Mouse (Mus musculus) forebrain, embryonic 14.5 days (tissue): ENCODE data around the gene Olfr1034. TPM values are rescaled to one million over a fixed set of nuclear protein-coding genes. Genes with fewer than 3 reads are reported as not detected.
"Not testable (repeated sequence)": the region's sequence is repeated elsewhere in the genome, so short reads cannot be mapped to it uniquely, and the experiment has no call there.

Experiments used
- ATAC-seq: fragments of 200-750 bp; cut with Nextera tagmentation; 2 replicates; pipeline ENCODE4 v1.8.0; 2017; ENCODE audit warnings: mild to moderate bottlenecking, moderate library complexity
- DNase-seq: peaks from one replicate; pipeline ENCODE4 v3.0.0-alpha.2; 2015; ENCODE audit warnings: low spot score
- H3K27ac ChIP-seq: fragments of 300-500 bp; sonication (generic); 2 replicates; pipeline ENCODE4 v1.5.1; 2014; ENCODE audit warnings: low read depth, mild to moderate bottlenecking, control low read depth, low read length, moderate library complexity
- H3K27me3 ChIP-seq: fragments of 300-500 bp; sonication (generic); replicated peaks from 2 replicates; pipeline ENCODE4 v1.6.1; 2014; ENCODE audit warnings: low read length, control low read depth, mixed read lengths; ENCODE audit not compliant: control insufficient read depth, insufficient read depth
- H3K36me3 ChIP-seq: fragments of 300-500 bp; sonication (generic); 2 replicates; pipeline ENCODE4 v1.6.1; 2014; ENCODE audit warnings: low read length, control low read depth; ENCODE audit not compliant: control insufficient read depth, insufficient read depth
- H3K4me1 ChIP-seq: fragments of 300-500 bp; sonication (generic); 2 replicates; pipeline ENCODE4 v1.6.1; 2014; ENCODE audit warnings: antibody characterized with exemption, low read length, control low read depth; ENCODE audit not compliant: control insufficient read depth, insufficient read depth
- H3K4me2 ChIP-seq: fragments of 300-500 bp; sonication (generic); 2 replicates; pipeline ENCODE4 v1.6.1; 2014; ENCODE audit warnings: mild to moderate bottlenecking, control low read depth, low read length
- H3K4me3 ChIP-seq: fragments of 300-500 bp; sonication (generic); 2 replicates; pipeline ENCODE4 v1.5.1; 2014; ENCODE audit warnings: low read depth, low read length, control low read depth
- H3K9ac ChIP-seq: fragments of 300-500 bp; sonication (generic); 2 replicates; pipeline ENCODE4 v1.6.1; 2014; ENCODE audit warnings: mild to moderate bottlenecking, low read length, control low read depth, moderate library complexity
- H3K9me3 ChIP-seq: fragments of 300-500 bp; sonication (generic); replicated peaks from 2 replicates; pipeline ENCODE4 v1.6.1; 2016; ENCODE audit warnings: low read length, control low read depth, mixed read lengths; ENCODE audit not compliant: control insufficient read depth
- WGBS: fragments of 180-500 bp; shearing (Covaris S2); extraction: QIAGEN DNeasy Blood & Tissue Kit; methylation state at CpG from one replicate; pipeline ENCODE4 v1.1.7; 2014; 5-methylcytosine and 5-hydroxymethylcytosine counted together
- polyA plus RNA-seq: library from polyadenylated mRNA; unstranded; fragments of >200 nt; fragmentation: Nextera tagmentation; extraction: Ambion mirVana; gene quantifications from 2 replicates; pipeline ENCODE4 v1.2.1, GENCODE M21; 2014

Olfr1034 gene
- polyA plus RNA-seq = not detected in 2 replicates

DNA sequence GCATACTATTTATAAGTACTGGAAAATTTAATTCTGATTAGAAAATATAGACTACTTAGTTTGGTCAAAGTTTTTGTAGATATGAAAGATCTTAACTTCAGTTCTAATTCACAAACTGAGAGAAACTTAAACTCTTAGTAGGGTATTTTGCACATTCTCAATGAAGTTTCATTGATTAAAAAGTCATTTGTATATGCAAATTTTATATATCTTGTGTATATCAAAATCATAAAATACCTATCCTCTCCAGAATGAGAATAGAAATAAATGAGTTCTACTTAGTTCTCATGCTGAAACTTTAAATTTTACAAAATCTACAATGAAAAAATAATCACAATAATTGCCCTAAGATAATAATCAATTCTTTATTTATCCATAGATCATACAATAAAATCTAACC is at the start of gene Olfr1034:
TSS of gene Olfr1034 (plus strand) at position 301 of the 400 bp plus-strand sequence.
- H3K27me3 ChIP-seq = no peaks in the 10 kb centered on the region
- H3K9ac ChIP-seq = no peak within 1 kb of the TSS
- no peak within 1 kb of the TSS for H3K4me2 ChIP-seq
- no peak within 1 kb of the TSS for H3K4me3 ChIP-seq
- DNase-seq (no peak), ATAC-seq (no peak)
- no peak within 1 kb of the TSS for H3K27ac ChIP-seq
- H3K36me3 ChIP-seq = no peaks in the 10 kb centered on the region
- H3K4me1 ChIP-seq = no peaks in the 10 kb centered on the region
- no peaks in the 10 kb centered on the region for H3K9me3 ChIP-seq

DNA sequence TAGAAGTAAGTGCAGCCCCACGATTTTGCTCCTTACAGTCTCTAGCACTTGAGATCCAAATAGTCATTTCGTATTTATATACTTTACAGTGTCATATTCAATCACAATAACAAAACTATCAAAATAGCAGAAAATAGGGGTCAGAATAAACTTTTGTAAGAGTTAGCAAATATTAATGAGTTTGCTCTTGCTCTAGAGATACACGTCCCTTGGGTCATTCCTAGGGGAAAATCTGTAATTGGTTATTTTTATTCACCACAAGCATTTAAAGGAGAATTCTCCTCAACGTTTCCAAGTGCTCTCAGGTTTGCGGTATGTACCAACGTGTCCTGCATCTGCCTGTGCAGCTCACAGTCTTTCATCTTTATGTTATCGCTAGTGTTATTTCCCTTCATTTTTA is 40.4 kb upstream of the Olfr1034 start, which contains the start of gene Olfr1032:
TSS of gene Olfr1032 (plus strand) at position 301 of the 400 bp plus-strand sequence.
- ATAC-seq = no peak
- H3K4me1 ChIP-seq = no peaks in the 10 kb centered on the region
- H3K27me3 ChIP-seq = no peaks in the 10 kb centered on the region
- no peak within 1 kb of the TSS for H3K27ac ChIP-seq
- WGBS = 90% methylated on average over 7 of the region's 7 CpGs
- no peak within 1 kb of the TSS for H3K9ac ChIP-seq
- no peaks in the 10 kb centered on the region for H3K36me3 ChIP-seq
- DNase-seq = no peak
- H3K4me3 ChIP-seq = no peak within 1 kb of the TSS
- no peaks in the 10 kb centered on the region for H3K9me3 ChIP-seq
- no peak within 1 kb of the TSS for H3K4me2 ChIP-seq

DNA sequence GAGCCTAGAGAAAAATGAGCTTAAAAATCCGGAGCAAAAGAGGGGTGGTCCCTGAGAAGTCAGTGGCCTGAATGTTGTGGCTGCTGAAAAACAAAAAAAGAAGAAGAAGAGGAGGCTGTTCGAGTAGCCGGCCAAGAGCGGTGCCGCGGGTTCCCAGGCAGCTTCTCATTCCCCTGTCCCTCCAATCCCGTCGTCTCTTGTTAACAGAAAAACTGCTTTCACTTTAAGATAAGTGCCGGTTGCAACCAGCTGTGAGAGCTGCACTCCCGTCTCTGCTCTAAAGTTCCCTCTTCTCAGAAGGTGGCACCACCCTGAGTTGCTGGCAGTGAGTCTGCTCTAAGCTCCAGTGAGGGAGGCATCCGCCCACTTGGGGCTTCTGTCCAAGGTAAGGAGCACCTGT is 25.3 kb upstream of the Olfr1034 start, which contains the start of gene Olfr1033:
TSS of gene Olfr1033 (plus strand) at position 228 of the 400 bp plus-strand sequence.
- DNase-seq = peak; percentile 30
- WGBS = 4% methylated on average over 11 of the region's 11 CpGs

DNA sequence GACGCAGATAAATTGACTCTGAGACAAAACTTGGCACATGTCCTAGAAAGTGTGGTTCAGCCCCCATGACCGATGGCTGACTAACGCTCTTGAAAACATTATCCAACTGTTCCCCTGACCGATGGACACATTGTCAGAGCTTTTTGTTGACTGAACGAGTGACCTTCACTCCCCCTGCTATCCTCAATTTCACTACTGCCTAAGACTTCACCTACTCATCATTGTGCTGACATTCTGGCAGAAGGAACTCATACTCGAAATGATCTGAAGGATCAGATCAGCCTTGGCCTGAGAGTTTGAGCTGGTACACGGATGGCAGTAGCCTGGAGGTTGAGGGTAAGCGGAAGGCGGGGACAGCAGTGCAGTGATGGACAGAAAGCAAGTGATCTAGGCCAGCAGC is 24.1 kb upstream of the Olfr1034 start:
- not testable (repeated sequence) for H3K27ac ChIP-seq, H3K36me3 ChIP-seq, H3K9me3 ChIP-seq, H3K4me1 ChIP-seq, H3K4me2 ChIP-seq, H3K4me3 ChIP-seq, H3K9ac ChIP-seq, DNase-seq, H3K27me3 ChIP-seq, ATAC-seq
- WGBS = 80% methylated on average over 3 of the region's 9 CpGs

More for the DNA sequence above, 25.3 kb upstream of the Olfr1034 start, which contains the start of gene Olfr1033:
- not testable (repeated sequence) for ATAC-seq, H3K4me1 ChIP-seq, H3K36me3 ChIP-seq, H3K9me3 ChIP-seq, H3K27ac ChIP-seq, H3K27me3 ChIP-seq
- H3K9ac ChIP-seq = peak within 1 kb of the TSS; percentile 25; the same call in 1 of the 2 replicates
- H3K4me2 ChIP-seq = peak within 1 kb of the TSS; percentile 39
- H3K4me3 ChIP-seq = peak within 1 kb of the TSS; percentile 16; the same call in 1 of the 2 replicates

DNA sequence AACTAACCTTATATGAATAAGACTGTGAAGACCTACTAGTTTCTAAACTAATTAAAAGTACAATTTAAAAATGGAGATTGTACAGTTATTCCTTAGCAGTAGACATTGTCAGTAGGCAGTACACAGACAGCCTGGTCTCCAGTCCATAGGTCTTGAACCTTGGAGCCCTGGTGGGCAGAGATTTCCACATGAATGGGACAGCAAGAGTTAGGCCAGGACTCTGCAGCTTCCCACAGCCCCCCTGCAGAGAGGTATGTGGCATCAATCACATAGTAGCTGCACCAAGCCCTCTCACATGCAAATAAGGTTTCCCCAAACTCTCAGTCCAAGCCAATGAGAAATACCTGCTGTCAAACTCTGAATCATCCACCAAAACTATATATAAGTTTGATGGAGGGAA is 5.1 kb downstream of the Olfr1034 start:
- H3K36me3 ChIP-seq, H3K27ac ChIP-seq, H3K9me3 ChIP-seq, H3K4me1 ChIP-seq, ATAC-seq, H3K9ac ChIP-seq, DNase-seq, H3K4me3 ChIP-seq, H3K4me2 ChIP-seq, H3K27me3 ChIP-seq: not testable (repeated sequence)

DNA sequence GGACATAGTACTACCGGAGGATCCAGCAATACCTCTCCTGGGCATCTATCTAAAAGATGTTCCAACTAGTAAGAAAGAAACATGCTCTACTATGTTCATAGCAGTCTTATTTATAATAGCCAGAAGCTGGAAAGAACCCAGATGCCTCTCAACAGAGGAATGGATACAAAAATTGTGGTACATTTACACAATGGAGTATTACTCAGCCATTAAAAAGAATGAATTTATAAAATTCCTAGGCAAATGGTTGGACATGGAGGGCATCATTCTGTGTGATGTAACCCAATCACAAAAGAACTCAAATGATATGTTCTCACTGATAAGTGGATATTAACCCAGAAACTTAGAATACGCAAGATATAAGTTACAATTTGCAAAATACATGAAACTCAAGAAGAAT is 18.1 kb downstream of the Olfr1034 start:
- not testable (repeated sequence) for H3K27ac ChIP-seq, H3K27me3 ChIP-seq, H3K4me1 ChIP-seq, H3K4me3 ChIP-seq, ATAC-seq, DNase-seq, H3K4me2 ChIP-seq, H3K36me3 ChIP-seq, H3K9me3 ChIP-seq, H3K9ac ChIP-seq
- 96% methylated on average over 2 of the region's 2 CpGs for WGBS

DNA sequence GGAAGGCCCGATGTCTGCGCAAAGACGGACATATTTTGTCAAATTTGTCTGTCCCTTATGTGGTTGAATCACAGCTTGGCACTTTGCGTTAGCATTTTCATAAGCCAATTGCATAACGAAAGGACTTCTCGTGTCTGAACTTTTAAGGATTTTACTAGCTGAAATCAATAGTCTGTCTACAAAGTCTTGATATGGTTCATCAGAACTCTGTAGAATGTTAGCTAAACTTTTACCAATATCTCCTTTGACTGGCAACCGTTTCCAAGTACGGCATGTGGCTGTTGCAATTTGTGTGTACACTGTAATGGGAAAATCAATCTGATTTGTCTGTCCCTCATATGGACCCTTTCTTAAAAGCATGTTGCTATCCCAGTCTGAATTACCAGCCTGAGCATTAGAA is 24.5 kb downstream of the Olfr1034 start:
- Histone ChIP-seq H3K4me1 (no peaks in the 10 kb centered on the region), H3K9ac (no peak overlapping the region), H3K4me2 (no peak overlapping the region), H3K9me3 (no peaks in the 10 kb centered on the region), H3K4me3 (no peak overlapping the region), H3K36me3 (no peaks in the 10 kb centered on the region), H3K27me3 (no peaks in the 10 kb centered on the region), H3K27ac (no peak overlapping the region)
- DNase-seq = no peak
- WGBS = 96% methylated on average over 8 of the region's 8 CpGs
- no peak for ATAC-seq

DNA sequence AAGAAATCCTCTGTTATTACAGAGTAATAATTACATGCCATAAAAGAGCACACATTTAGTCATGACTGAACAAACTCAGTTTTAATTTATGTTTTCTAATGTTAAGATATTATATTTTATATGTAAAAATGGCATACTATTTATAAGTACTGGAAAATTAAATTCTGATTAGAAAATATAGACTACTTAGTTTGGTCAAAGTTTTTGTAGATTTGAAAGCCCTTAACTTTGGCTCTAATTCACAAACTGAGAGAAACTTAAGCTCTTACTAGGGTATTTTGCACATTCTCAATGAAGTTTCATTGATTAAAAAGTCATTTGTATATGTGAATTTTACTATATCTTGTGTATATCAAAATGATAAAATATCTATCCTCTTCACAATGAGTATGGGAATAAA is 28.0 kb downstream of the Olfr1034 start, which contains the start of gene Olfr1036:
TSS of gene Olfr1036 (plus strand) at position 301 of the 400 bp plus-strand sequence.
- not testable (repeated sequence) for H3K4me1 ChIP-seq, H3K4me3 ChIP-seq, ATAC-seq, H3K4me2 ChIP-seq, DNase-seq, H3K9me3 ChIP-seq, H3K36me3 ChIP-seq, H3K27ac ChIP-seq, H3K9ac ChIP-seq, H3K27me3 ChIP-seq

DNA sequence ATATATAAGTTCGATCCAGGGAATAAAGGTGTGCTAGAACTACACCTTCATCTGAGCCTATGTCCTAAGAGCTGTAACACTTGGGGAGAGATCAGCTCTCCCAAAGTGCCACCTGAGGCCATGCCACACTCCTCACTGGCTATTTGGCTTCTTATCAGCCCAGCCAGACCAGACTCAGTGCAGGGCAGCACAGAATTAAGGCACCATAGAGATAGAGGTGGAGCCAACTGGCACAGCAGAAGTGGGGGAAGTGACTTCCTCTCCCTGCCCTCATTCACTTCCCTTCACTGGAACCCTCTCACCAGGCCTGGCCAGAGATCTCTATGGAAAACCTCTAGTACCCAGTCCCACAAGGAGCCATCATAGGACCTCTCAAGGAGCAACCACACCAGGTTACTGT is 34.8 kb downstream of the Olfr1034 start:
- 84% methylated on average over 1 of the region's 1 CpGs for WGBS
- not testable (repeated sequence) for H3K4me3 ChIP-seq, ATAC-seq, H3K4me1 ChIP-seq, H3K27ac ChIP-seq, H3K27me3 ChIP-seq, H3K36me3 ChIP-seq, DNase-seq, H3K9me3 ChIP-seq, H3K9ac ChIP-seq, H3K4me2 ChIP-seq
